Mouse (Mus musculus): ENCODE results near the gene Cdh4. TPM values are rescaled to one million over a fixed set of nuclear protein-coding genes. Genes with fewer than 3 reads are reported as not detected.

The Cdh4 gene
- total and polyA plus RNA-seq, 2 experiments from 2014 or later: 0.51 to 2.1 TPM

DNA sequence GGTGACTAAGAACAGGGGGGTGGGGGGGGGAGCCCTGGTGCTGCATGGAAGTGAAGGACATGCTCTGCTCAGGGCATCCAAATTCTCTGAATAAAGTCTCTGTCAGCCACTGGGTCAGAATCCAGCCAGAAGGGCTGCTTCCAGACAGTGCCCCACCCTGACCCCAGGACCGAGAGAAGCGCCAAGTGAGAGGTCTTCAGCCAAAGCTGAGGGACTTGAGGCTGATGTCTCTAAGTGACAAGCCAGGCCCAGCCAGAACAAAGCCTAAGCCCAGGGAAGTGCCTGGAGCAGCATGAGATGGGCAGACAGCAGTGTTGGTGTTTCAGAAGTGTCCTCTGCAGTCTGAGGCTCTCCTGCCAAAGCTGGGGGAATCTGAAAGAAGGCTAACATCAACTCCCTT is 91.7 kb downstream of the Cdh4 start:
- H3K4me1 ChIP-seq (ENCODE audit: control insufficient read depth, insufficient read depth): no peaks in the 10 kb centered on the region
- no peaks in the 10 kb centered on the region for H3K36me3 ChIP-seq (replicated peaks; ENCODE audit: control insufficient read depth, insufficient read depth, low read length)
- no peak overlapping the region for H3K27ac ChIP-seq (ENCODE audit: low read depth)
- no peak overlapping the region for H3K9ac ChIP-seq (replicated peaks; ENCODE audit: low read depth, low read length)
- no peak overlapping the region for H3K4me3 ChIP-seq (ENCODE audit: low read depth, low read length)
- no peak for ATAC-seq (ENCODE audit: insufficient read depth, low read depth)
- H3K9me3 ChIP-seq (replicated peaks; ENCODE audit: control insufficient read depth, low read length): no peaks in the 10 kb centered on the region
- H3K4me2 ChIP-seq (ENCODE audit: low read depth, low read length): no peak overlapping the region
- 73% methylated on average over 2 of the region's 2 CpGs for WGBS
- H3K27me3 ChIP-seq (ENCODE audit: control insufficient read depth, insufficient read depth, low read length): no peaks in the 10 kb centered on the region
- TF ChIP-seq CTCF (IDR thresholded peaks at IDR 0.05; ENCODE audit: low read depth): no peak
- no peak for TF ChIP-seq EP300 (IDR thresholded peaks at IDR 0.05; ENCODE audit: low read depth)
- DNase-seq (ENCODE audit: low spot score): no peak

GRCm38 (mm10) chr2:179535204-179535603 is 93.0 kb downstream of the Cdh4 start:
- no peaks in the 10 kb centered on the region for H3K36me3 ChIP-seq (replicated peaks; ENCODE audit: control insufficient read depth, insufficient read depth, low read length)
- no peak for TF ChIP-seq CTCF (IDR thresholded peaks at IDR 0.05; ENCODE audit: low read depth)
- no peak for TF ChIP-seq EP300 (IDR thresholded peaks at IDR 0.05; ENCODE audit: low read depth)
- 21% methylated on average over 6 of the region's 6 CpGs for WGBS
- no peak overlapping the region for H3K4me2 ChIP-seq (ENCODE audit: low read depth, low read length)
- DNase-seq (ENCODE audit: low spot score): no peak
- H3K9ac ChIP-seq (replicated peaks; ENCODE audit: low read depth, low read length): no peak overlapping the region
- H3K4me1 ChIP-seq (ENCODE audit: control insufficient read depth, insufficient read depth): no peaks in the 10 kb centered on the region
- no peaks in the 10 kb centered on the region for H3K27me3 ChIP-seq (ENCODE audit: control insufficient read depth, insufficient read depth, low read length)
- ATAC-seq (ENCODE audit: insufficient read depth, low read depth): no peak
- H3K9me3 ChIP-seq (replicated peaks; ENCODE audit: control insufficient read depth, low read length): no peaks in the 10 kb centered on the region
- H3K4me3 ChIP-seq (ENCODE audit: low read depth, low read length): no peak overlapping the region
- no peak overlapping the region for H3K27ac ChIP-seq (ENCODE audit: low read depth)

DNA sequence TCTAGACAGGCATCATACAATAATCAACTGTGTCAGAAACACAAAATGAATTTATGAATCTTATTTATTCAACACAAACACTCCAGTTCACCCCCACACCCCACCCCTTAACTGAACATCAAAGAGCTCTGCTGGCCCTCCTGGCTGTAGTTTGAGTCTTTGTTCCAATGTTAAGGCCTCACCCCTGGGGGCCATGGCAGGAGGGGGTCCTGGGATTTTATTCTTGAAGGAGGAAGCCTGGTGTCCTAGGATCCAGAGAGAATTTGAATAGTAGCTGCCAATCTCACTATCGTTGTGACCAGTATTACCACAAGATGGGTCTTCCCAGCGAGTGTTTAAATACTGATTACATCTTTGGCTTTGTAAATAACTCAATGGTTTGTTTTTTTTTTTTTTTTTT is 94.5 kb downstream of the Cdh4 start:
- no peak for DNase-seq (ENCODE audit: low spot score)
- ATAC-seq (ENCODE audit: insufficient read depth, low read depth): no peak
- Histone ChIP-seq H3K4me1 (ENCODE audit: control insufficient read depth, insufficient read depth) (no peaks in the 10 kb centered on the region), H3K9ac (replicated peaks; ENCODE audit: low read depth, low read length) (no peak overlapping the region), H3K4me2 (ENCODE audit: low read depth, low read length) (no peak overlapping the region), H3K4me3 (ENCODE audit: low read depth, low read length) (no peak overlapping the region), H3K27ac (ENCODE audit: low read depth) (no peak overlapping the region), H3K9me3 (replicated peaks; ENCODE audit: control insufficient read depth, low read length) (no peaks in the 10 kb centered on the region), H3K27me3 (ENCODE audit: control insufficient read depth, insufficient read depth, low read length) (no peaks in the 10 kb centered on the region), H3K36me3 (replicated peaks; ENCODE audit: control insufficient read depth, insufficient read depth, low read length) (no peaks in the 10 kb centered on the region)
- WGBS: 36% methylated on average over 2 of the region's 2 CpGs
- TF ChIP-seq EP300 (IDR thresholded peaks at IDR 0.05; ENCODE audit: low read depth) (no peak), CTCF (IDR thresholded peaks at IDR 0.05; ENCODE audit: low read depth) (no peak)

DNA sequence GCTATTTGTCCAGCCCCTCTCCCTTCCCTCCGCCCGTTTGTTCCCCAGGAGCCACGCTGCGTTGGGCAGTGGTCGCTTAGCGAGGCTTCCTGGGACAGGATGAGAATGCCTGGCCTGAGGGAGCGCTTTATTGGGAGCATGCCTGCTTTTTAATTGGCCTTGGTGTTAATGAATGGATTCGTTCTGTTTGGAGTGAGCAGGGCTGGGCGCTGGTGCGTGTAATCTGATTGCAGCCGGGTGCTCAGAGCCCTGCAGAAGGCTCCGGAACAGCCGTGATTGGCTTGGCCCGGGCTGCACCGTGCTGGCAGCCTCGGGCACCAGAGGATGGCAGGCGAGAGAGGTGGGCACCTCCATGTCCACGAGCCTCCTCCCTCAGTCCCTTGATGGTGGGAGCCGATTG is 95.2 kb downstream of the Cdh4 start:
- TF ChIP-seq CTCF (IDR thresholded peaks at IDR 0.05; ENCODE audit: low read depth): no peak
- no peak for TF ChIP-seq EP300 (IDR thresholded peaks at IDR 0.05; ENCODE audit: low read depth)
- H3K4me2 ChIP-seq (ENCODE audit: low read depth, low read length): no peak overlapping the region
- H3K36me3 ChIP-seq (replicated peaks; ENCODE audit: control insufficient read depth, insufficient read depth, low read length): no peaks in the 10 kb centered on the region
- H3K9me3 ChIP-seq (replicated peaks; ENCODE audit: control insufficient read depth, low read length): no peaks in the 10 kb centered on the region
- H3K4me3 ChIP-seq (ENCODE audit: low read depth, low read length): no peak overlapping the region
- ATAC-seq (ENCODE audit: insufficient read depth, low read depth) (no peak), DNase-seq (ENCODE audit: low spot score) (no peak)
- no peaks in the 10 kb centered on the region for H3K27me3 ChIP-seq (ENCODE audit: control insufficient read depth, insufficient read depth, low read length)
- no peaks in the 10 kb centered on the region for H3K4me1 ChIP-seq (ENCODE audit: control insufficient read depth, insufficient read depth)
- H3K27ac ChIP-seq (ENCODE audit: low read depth): no peak overlapping the region
- H3K9ac ChIP-seq (replicated peaks; ENCODE audit: low read depth, low read length): no peak overlapping the region
- 13% methylated on average over 19 of the region's 19 CpGs for WGBS

DNA sequence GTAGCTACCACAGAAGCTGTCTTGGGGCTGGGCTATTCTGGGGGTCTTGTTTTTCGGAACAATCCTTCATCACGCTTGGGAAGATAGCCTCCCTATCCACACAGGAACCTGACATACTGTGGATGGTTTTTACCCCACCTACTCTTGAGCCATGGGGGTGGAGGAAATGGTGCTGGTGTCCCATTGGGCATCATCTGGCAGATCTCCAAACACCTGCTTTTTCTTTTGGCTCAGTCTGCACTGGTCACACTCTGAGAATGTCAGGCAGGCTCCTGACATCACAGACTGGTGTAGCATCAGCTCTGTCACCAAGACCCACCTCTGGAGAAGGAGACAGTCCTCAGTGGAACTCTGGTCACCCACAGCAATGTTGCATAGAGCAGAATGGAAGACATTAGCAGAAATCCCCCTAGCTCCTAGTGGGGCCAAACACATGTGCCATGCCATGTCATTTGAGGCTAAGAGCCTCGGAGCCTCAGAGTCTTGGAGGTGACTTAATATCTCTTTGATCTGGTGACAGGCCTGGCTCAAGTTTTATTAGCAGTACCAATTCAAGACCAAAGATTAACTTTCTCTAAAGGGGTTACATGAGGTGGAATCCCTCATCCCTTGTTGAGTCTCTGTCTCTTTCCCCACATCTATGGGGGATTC is 95.7 kb downstream of the Cdh4 start:
- no peaks in the 10 kb centered on the region for H3K36me3 ChIP-seq (replicated peaks; ENCODE audit: control insufficient read depth, insufficient read depth, low read length)
- 62% methylated on average over 3 of the region's 3 CpGs for WGBS
- no peak overlapping the region for H3K4me3 ChIP-seq (ENCODE audit: low read depth, low read length)
- no peaks in the 10 kb centered on the region for H3K4me1 ChIP-seq (ENCODE audit: control insufficient read depth, insufficient read depth)
- H3K4me2 ChIP-seq (ENCODE audit: low read depth, low read length): no peak overlapping the region
- no peaks in the 10 kb centered on the region for H3K9me3 ChIP-seq (replicated peaks; ENCODE audit: control insufficient read depth, low read length)
- no peaks in the 10 kb centered on the region for H3K27me3 ChIP-seq (ENCODE audit: control insufficient read depth, insufficient read depth, low read length)
- DNase-seq (ENCODE audit: low spot score) (no peak), ATAC-seq (ENCODE audit: insufficient read depth, low read depth) (no peak)
- H3K9ac ChIP-seq (replicated peaks; ENCODE audit: low read depth, low read length): no peak overlapping the region
- TF ChIP-seq CTCF (IDR thresholded peaks at IDR 0.05; ENCODE audit: low read depth): no peak
- no peak for TF ChIP-seq EP300 (IDR thresholded peaks at IDR 0.05; ENCODE audit: low read depth)
- no peak overlapping the region for H3K27ac ChIP-seq (ENCODE audit: low read depth)

- DNase-seq (ENCODE audit: low spot score) (no peak), ATAC-seq (ENCODE audit: insufficient read depth, low read depth) (no peak)
- Histone ChIP-seq H3K27me3 (ENCODE audit: control insufficient read depth, insufficient read depth, low read length) (no peaks in the 10 kb centered on the region), H3K9me3 (replicated peaks; ENCODE audit: control insufficient read depth, low read length) (no peaks in the 10 kb centered on the region), H3K36me3 (replicated peaks; ENCODE audit: control insufficient read depth, insufficient read depth, low read length) (no peaks in the 10 kb centered on the region), H3K4me2 (ENCODE audit: low read depth, low read length) (no peak overlapping the region), H3K27ac (ENCODE audit: low read depth) (no peak overlapping the region), H3K4me1 (ENCODE audit: control insufficient read depth, insufficient read depth) (no peaks in the 10 kb centered on the region), H3K4me3 (ENCODE audit: low read depth, low read length) (no peak overlapping the region), H3K9ac (replicated peaks; ENCODE audit: low read depth, low read length) (no peak overlapping the region)
- TF ChIP-seq CTCF (IDR thresholded peaks at IDR 0.05; ENCODE audit: low read depth): no peak
- no peak for TF ChIP-seq EP300 (IDR thresholded peaks at IDR 0.05; ENCODE audit: low read depth)
- WGBS: 48% methylated on average over 4 of the region's 4 CpGs
These were observed 96.3 kb downstream of the Cdh4 start for GRCm38 (mm10) chr2:179538535-179538934.

Data from heart, postnatal 0 days (tissue).